Mouse (Mus musculus): ENCODE data around the gene Gm14569. TPM values are rescaled to one million over a fixed set of nuclear protein-coding genes. Genes with fewer than 3 reads are reported as not detected.

Gene Gm14569
- polyA plus RNA-seq, 1 experiment from 2014 or later: not detected

- Histone ChIP-seq H3K4me1 (ENCODE audit: control insufficient read depth, insufficient read depth, low read length) (no peaks in the 10 kb centered on the region), H3K9me3 (ENCODE audit: control insufficient read depth, low read depth, low read length) (no peaks in the 10 kb centered on the region), H3K27ac (ENCODE audit: low read length) (no peak overlapping the region), H3K4me3 (ENCODE audit: low read depth, low read length) (no peak overlapping the region), H3K36me3 (ENCODE audit: control insufficient read depth, insufficient read depth, low read length) (no peaks in the 10 kb centered on the region), H3K27me3 (ENCODE audit: control insufficient read depth, insufficient read depth, low read length) (no peaks in the 10 kb centered on the region), H3K9ac (replicated peaks; ENCODE audit: low read depth, low read length) (no peak overlapping the region), H3K4me2 (replicated peaks; ENCODE audit: low read depth, low read length) (no peak overlapping the region)
- 50% methylated on average over 6 of the region's 6 CpGs for WGBS
- no peak for ATAC-seq (ENCODE audit: insufficient number of reproducible peaks, insufficient read depth, low FRiP score, low read depth)
Observed at GRCm38 (mm10) chrX:36393279-36393678, 98.4 kb downstream of the Gm14569 start.

GRCm38 (mm10) chrX:36392672-36393071 is 99.0 kb downstream of the Gm14569 start:
- Histone ChIP-seq H3K4me2 (replicated peaks; ENCODE audit: low read depth, low read length) (no peak overlapping the region), H3K4me1 (ENCODE audit: control insufficient read depth, insufficient read depth, low read length) (no peaks in the 10 kb centered on the region), H3K9me3 (ENCODE audit: control insufficient read depth, low read depth, low read length) (no peaks in the 10 kb centered on the region), H3K9ac (replicated peaks; ENCODE audit: low read depth, low read length) (no peak overlapping the region), H3K27ac (ENCODE audit: low read length) (no peak overlapping the region), H3K27me3 (ENCODE audit: control insufficient read depth, insufficient read depth, low read length) (no peaks in the 10 kb centered on the region), H3K36me3 (ENCODE audit: control insufficient read depth, insufficient read depth, low read length) (no peaks in the 10 kb centered on the region), H3K4me3 (ENCODE audit: low read depth, low read length) (no peak overlapping the region)
- WGBS: 69% methylated on average over 6 of the region's 6 CpGs
- no peak for ATAC-seq (ENCODE audit: insufficient number of reproducible peaks, insufficient read depth, low FRiP score, low read depth)

- Histone ChIP-seq H3K4me1 (ENCODE audit: control insufficient read depth, insufficient read depth, low read length) (no peaks in the 10 kb centered on the region), H3K27ac (ENCODE audit: low read length) (no peak overlapping the region), H3K4me2 (replicated peaks; ENCODE audit: low read depth, low read length) (no peak overlapping the region), H3K9me3 (ENCODE audit: control insufficient read depth, low read depth, low read length) (no peaks in the 10 kb centered on the region), H3K9ac (replicated peaks; ENCODE audit: low read depth, low read length) (no peak overlapping the region), H3K36me3 (ENCODE audit: control insufficient read depth, insufficient read depth, low read length) (no peaks in the 10 kb centered on the region), H3K27me3 (ENCODE audit: control insufficient read depth, insufficient read depth, low read length) (no peaks in the 10 kb centered on the region), H3K4me3 (ENCODE audit: low read depth, low read length) (no peak overlapping the region)
- ATAC-seq (ENCODE audit: insufficient number of reproducible peaks, insufficient read depth, low FRiP score, low read depth): no peak
- 57% methylated on average over 2 of the region's 2 CpGs for WGBS
Observed at GRCm38 (mm10) chrX:36390503-36390902, 101.1 kb downstream of the Gm14569 start.

- no peak for ATAC-seq (ENCODE audit: insufficient number of reproducible peaks, insufficient read depth, low FRiP score, low read depth)
- no peaks in the 10 kb centered on the region for H3K36me3 ChIP-seq (ENCODE audit: control insufficient read depth, insufficient read depth, low read length)
- no peaks in the 10 kb centered on the region for H3K4me1 ChIP-seq (ENCODE audit: control insufficient read depth, insufficient read depth, low read length)
- no peak overlapping the region for H3K4me2 ChIP-seq (replicated peaks; ENCODE audit: low read depth, low read length)
- 67% methylated on average over 3 of the region's 3 CpGs for WGBS
- no peak overlapping the region for H3K27ac ChIP-seq (ENCODE audit: low read length)
- H3K27me3 ChIP-seq (ENCODE audit: control insufficient read depth, insufficient read depth, low read length): no peaks in the 10 kb centered on the region
- no peak overlapping the region for H3K9ac ChIP-seq (replicated peaks; ENCODE audit: low read depth, low read length)
- no peaks in the 10 kb centered on the region for H3K9me3 ChIP-seq (ENCODE audit: control insufficient read depth, low read depth, low read length)
- H3K4me3 ChIP-seq (ENCODE audit: low read depth, low read length): no peak overlapping the region
Observed at GRCm38 (mm10) chrX:36389971-36390370, 101.7 kb downstream of the Gm14569 start.

- no peaks in the 10 kb centered on the region for H3K36me3 ChIP-seq (ENCODE audit: control insufficient read depth, insufficient read depth, low read length)
- no peaks in the 10 kb centered on the region for H3K27me3 ChIP-seq (ENCODE audit: control insufficient read depth, insufficient read depth, low read length)
- no peaks in the 10 kb centered on the region for H3K9me3 ChIP-seq (ENCODE audit: control insufficient read depth, low read depth, low read length)
- no peak overlapping the region for H3K27ac ChIP-seq (ENCODE audit: low read length)
- H3K9ac ChIP-seq (replicated peaks; ENCODE audit: low read depth, low read length): no peak overlapping the region
- H3K4me1 ChIP-seq (ENCODE audit: control insufficient read depth, insufficient read depth, low read length): no peaks in the 10 kb centered on the region
- no peak for ATAC-seq (ENCODE audit: insufficient number of reproducible peaks, insufficient read depth, low FRiP score, low read depth)
- no peak overlapping the region for H3K4me3 ChIP-seq (ENCODE audit: low read depth, low read length)
- H3K4me2 ChIP-seq (replicated peaks; ENCODE audit: low read depth, low read length): no peak overlapping the region
Observed at GRCm38 (mm10) chrX:36385340-36385739, 106.3 kb downstream of the Gm14569 start.

Small RNA genes lying within 50 kb of the gene (microRNA-seq; reads per million reads assigned to microRNA genes)
- gene Gm44485: not detected

Other genes with a start within 250 kb of the Gm14569 start
- 0.46 and 0.74 TPM in 2 replicates for gene Lonrf3, start 163.5 kb downstream of the Gm14569 start, polyA plus RNA-seq (2014; fragmentation: Nextera tagmentation; extraction: Ambion mirVana)
- not detected in 2 replicates for gene Gm6268, start 90.5 kb downstream of the Gm14569 start, polyA plus RNA-seq (2014; fragmentation: Nextera tagmentation; extraction: Ambion mirVana)
- 245 and 259 TPM in 2 replicates for gene Pgrmc1, start 106.4 kb upstream of the Gm14569 start, polyA plus RNA-seq (2014; fragmentation: Nextera tagmentation; extraction: Ambion mirVana)
- 2.3 and 2.4 TPM in 2 replicates for gene Akap17b, start 153.6 kb upstream of the Gm14569 start, polyA plus RNA-seq (2014; fragmentation: Nextera tagmentation; extraction: Ambion mirVana)